Mouse (Mus musculus) thymus, adult 2 months (tissue): ENCODE measurements around the gene Nrl. TPM values are rescaled to one million over a fixed set of nuclear protein-coding genes. Genes with fewer than 3 reads are reported as not detected.

ENCODE experiments used
- DNase-seq: peaks from one replicate; pipeline ENCODE4 v3.0.0; 2021
- H3K27ac ChIP-seq: fragments of 200-500 bp; 2 replicates; pipeline ENCODE4 v1.5.1; 2012; ENCODE audit warnings: low read length, control low read depth; ENCODE audit not compliant: control insufficient read depth, insufficient read depth
- H3K27me3 ChIP-seq: fragments of 200-500 bp; 2 replicates; pipeline ENCODE4 v1.6.1; 2012; ENCODE audit warnings: mild to moderate bottlenecking, low read length, moderate library complexity, mixed read lengths; ENCODE audit not compliant: control insufficient read depth, insufficient read depth
- H3K36me3 ChIP-seq: fragments of 200-500 bp; 2 replicates; pipeline ENCODE4 v1.6.1; 2012; ENCODE audit warnings: mild to moderate bottlenecking, low read length, moderate library complexity; ENCODE audit not compliant: control insufficient read depth, insufficient read depth
- H3K4me1 ChIP-seq: fragments of 200-500 bp; replicated peaks from 2 replicates; pipeline ENCODE4 v1.6.1; 2012; ENCODE audit warnings: low read length; ENCODE audit not compliant: control insufficient read depth, insufficient read depth
- H3K4me3 ChIP-seq: fragments of 200-500 bp; 2 replicates; pipeline ENCODE4 v1.5.1; 2012; ENCODE audit warnings: mild to moderate bottlenecking, low read length, control low read depth, moderate library complexity; ENCODE audit not compliant: control insufficient read depth, insufficient read depth
- CTCF ChIP-seq: fragments of 200-500 bp; IDR thresholded peaks from 2 replicates; pipeline ENCODE4 v1.5.1; 2012; ENCODE audit warnings: mild to moderate bottlenecking, control low read depth, low read length, moderate library complexity, borderline replicate concordance; ENCODE audit not compliant: control insufficient read depth, poor library complexity, insufficient read depth; ENCODE audit errors: extremely low read depth
- POLR2A ChIP-seq: fragments of 200-500 bp; IDR thresholded peaks from 2 replicates; pipeline ENCODE4 v1.6.1; 2012; ENCODE audit warnings: mild to moderate bottlenecking, low read length, control low read depth, moderate library complexity; ENCODE audit not compliant: control insufficient read depth, poor library complexity, insufficient read depth; ENCODE audit errors: extremely low read depth
- WGBS: fragments of 180-500 bp; shearing (Covaris S2); methylation state at CpG from one replicate; pipeline ENCODE4 v1.1.7; 2018; 5-methylcytosine and 5-hydroxymethylcytosine counted together
- polyA plus RNA-seq: library from polyadenylated mRNA; depleted of rRNA; stranded (reverse); fragments of >200 nt; gene quantifications from 2 replicates; pipeline ENCODE4 v1.2.3, GENCODE M21; 2012

Nrl gene
- polyA plus RNA-seq, 1 experiment: 0.50 TPM

GRCm38 (mm10) chr14:55560202-55561073, 35.7 kb upstream of the Nrl start, which contains the start of gene A730061H03Rik:
A730061H03Rik (minus strand) TSS chr14:55560406.
- H3K4me3 ChIP-seq: peak within 1 kb of the TSS; percentile 79
- TF ChIP-seq POLR2A (peak; percentile 61), CTCF (no peak)
- WGBS: under 1% methylated on average over 51 of the region's 51 CpGs
- peak within 1 kb of the TSS; percentile 92 for H3K27ac ChIP-seq
- H3K4me1 ChIP-seq: peaks cover 8% of the 10 kb centered on the region
- DNase-seq: peak; percentile 97
- H3K36me3 ChIP-seq: peaks cover 6% of the 10 kb centered on the region
- no peaks in the 10 kb centered on the region for H3K27me3 ChIP-seq

- H3K4me1 ChIP-seq: peaks cover 8% of the 10 kb centered on the region
- peaks cover under 1% of the 10 kb centered on the region for H3K36me3 ChIP-seq
- peak within 1 kb of the TSS; percentile 79 for H3K4me3 ChIP-seq
- DNase-seq: peak; percentile 87
- under 1% methylated on average over 27 of the region's 27 CpGs for WGBS
- H3K27ac ChIP-seq: peak within 1 kb of the TSS; percentile 92
- no peaks in the 10 kb centered on the region for H3K27me3 ChIP-seq
- TF ChIP-seq POLR2A (no peak; the same call in 1 of the 2 replicates), CTCF (peak; percentile 36; the same call in 1 of the 2 replicates)
Observed at GRCm38 (mm10) chr14:55559799-55560201, 35.0 kb upstream of the Nrl start, which contains the start of gene Dcaf11. Dcaf11 (plus strand) TSS chr14:55560006.

- 53% methylated on average over 6 of the region's 6 CpGs for WGBS
- Histone ChIP-seq H3K4me3 (no peak overlapping the region), H3K27ac (no peak overlapping the region), H3K4me1 (peaks cover 10% of the 10 kb centered on the region), H3K27me3 (no peaks in the 10 kb centered on the region), H3K36me3 (no peaks in the 10 kb centered on the region)
- TF ChIP-seq POLR2A (no peak), CTCF (no peak)
- no peak for DNase-seq
Observed at GRCm38 (mm10) chr14:55558740-55559448, 34.1 kb upstream of the Nrl start.

- peaks cover 10% of the 10 kb centered on the region for H3K4me1 ChIP-seq
- TF ChIP-seq CTCF: no peak
- no peak for TF ChIP-seq POLR2A
- no peak overlapping the region for H3K27ac ChIP-seq
- H3K36me3 ChIP-seq: no peaks in the 10 kb centered on the region
- H3K4me3 ChIP-seq: no peak overlapping the region
- DNase-seq: no peak
- 95% methylated on average over 3 of the region's 3 CpGs for WGBS
- no peaks in the 10 kb centered on the region for H3K27me3 ChIP-seq
Observed at GRCm38 (mm10) chr14:55557587-55557986, 32.8 kb upstream of the Nrl start.

GRCm38 (mm10) chr14:55557003-55557402, 32.2 kb upstream of the Nrl start:
- DNase-seq: peak; percentile 68
- Histone ChIP-seq H3K27ac (no peak overlapping the region), H3K4me1 (peaks cover 10% of the 10 kb centered on the region), H3K27me3 (no peaks in the 10 kb centered on the region), H3K4me3 (no peak overlapping the region), H3K36me3 (no peaks in the 10 kb centered on the region)
- WGBS: 21% methylated on average over 5 of the region's 5 CpGs
- no peak for TF ChIP-seq CTCF
- TF ChIP-seq POLR2A: no peak

- no peak for TF ChIP-seq CTCF
- TF ChIP-seq POLR2A: no peak
- 94% methylated on average over 3 of the region's 3 CpGs for WGBS
- no peak for DNase-seq
Observed at GRCm38 (mm10) chr14:55555788-55556187, 31.0 kb upstream of the Nrl start.

GRCm38 (mm10) chr14:55554635-55555034, 29.9 kb upstream of the Nrl start:
- no peak for DNase-seq
- peaks cover 3% of the 10 kb centered on the region; the same call in 1 of the 2 replicates for H3K4me1 ChIP-seq
- H3K27ac ChIP-seq: no peak overlapping the region
- no peak overlapping the region for H3K4me3 ChIP-seq
- TF ChIP-seq CTCF (no peak), POLR2A (no peak)
- H3K27me3 ChIP-seq: no peaks in the 10 kb centered on the region
- no peaks in the 10 kb centered on the region for H3K36me3 ChIP-seq

More at GRCm38 (mm10) chr14:55555788-55556187, 31.0 kb upstream of the Nrl start:
- H3K4me3 ChIP-seq: no peak overlapping the region
- H3K27ac ChIP-seq: no peak overlapping the region
- H3K36me3 ChIP-seq: no peaks in the 10 kb centered on the region
- no peaks in the 10 kb centered on the region for H3K27me3 ChIP-seq
- H3K4me1 ChIP-seq: peaks cover 3% of the 10 kb centered on the region; the same call in 1 of the 2 replicates
